ENCODE assay signal across 12 mouse cellular contexts in the genomic region with DNA sequence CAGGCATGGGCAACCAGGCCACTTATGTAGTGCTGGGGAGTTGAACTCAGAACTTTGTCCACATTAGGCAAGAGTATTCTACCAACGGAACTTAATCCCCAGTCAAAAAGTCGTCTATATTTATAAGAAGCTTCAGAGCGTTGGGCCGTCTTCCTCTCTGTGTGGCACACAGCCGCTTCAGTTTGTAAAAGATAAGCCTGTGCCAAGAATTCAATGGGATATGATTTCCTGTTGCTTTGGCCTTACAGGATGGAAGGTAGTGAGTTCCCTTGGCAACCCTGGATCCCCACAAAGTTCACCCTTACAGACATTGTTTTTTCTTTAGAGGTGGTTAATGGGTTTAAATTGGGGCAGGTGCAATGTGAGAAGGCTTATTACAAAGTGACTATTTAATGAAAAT. TPM values are rescaled to one million over a fixed set of nuclear protein-coding genes. Genes with fewer than 3 reads are reported as not detected.
A peak's percentile ranks its signal among the peaks of the same experiment; 100 is the strongest.
DNase-seq lines count a peak whose midpoint lies in the region; ATAC-seq lines count a peak whose summit lies in the region.
"Had no signal": no experiment of that assay in that cellular context is flagged by ENCODE, and none has a peak within 500 bp of the region (broad histone marks: within the 10 kb centered on the region; RNA-seq: fewer than 3 reads in every experiment).

No protein-coding gene starts in this region.

- H3K4me2 ChIP-seq in kidney, embryonic 16.5 days (replicated peaks; ENCODE audit: low read depth, low read length) = no peak overlapping the region
- no peak overlapping the region for H3K4me2 ChIP-seq in kidney, embryonic 14.5 days (replicated peaks; ENCODE audit: low read depth, low read length)
- no peak overlapping the region for H3K4me2 ChIP-seq in heart, embryonic 14.5 days (ENCODE audit: low read length)
- no peak overlapping the region for H3K4me2 ChIP-seq in stomach, embryonic 15.5 days
- no peak overlapping the region for H3K4me2 ChIP-seq in intestine, embryonic 16.5 days (ENCODE audit: low read depth, low read length)
- no peak overlapping the region for H3K4me2 ChIP-seq in hindbrain, embryonic 13.5 days
- H3K4me2 ChIP-seq: liver, embryonic 15.5 days had no signal

- no peak overlapping the region for H3K4me3 ChIP-seq in kidney, embryonic 16.5 days (ENCODE audit: low read length)
- no peak overlapping the region for H3K4me3 ChIP-seq in kidney, embryonic 14.5 days (ENCODE audit: low read length)
- H3K4me3 ChIP-seq in heart, embryonic 14.5 days (ENCODE audit: control insufficient read depth in 1 of 2, insufficient read depth in 1 of 2, low read depth in 1 of 2, low read length in 2 of 2) = no peak overlapping the region
- no peak overlapping the region for H3K4me3 ChIP-seq in stomach, embryonic 15.5 days (replicated peaks)
- no peak overlapping the region for H3K4me3 ChIP-seq in intestine, embryonic 16.5 days (ENCODE audit: low read length)
- no peak overlapping the region for H3K4me3 ChIP-seq in hindbrain, embryonic 13.5 days
- H3K4me3 ChIP-seq: hindbrain, embryonic 10.5 days; liver, embryonic 15.5 days had no signal

- ATAC-seq in kidney, embryonic 16.5 days (ENCODE audit: low FRiP score, low TSS enrichment) = no peak
- ATAC-seq in kidney, embryonic 14.5 days (ENCODE audit: low FRiP score, low TSS enrichment) = no peak
- no peak for ATAC-seq in heart, embryonic 14.5 days (ENCODE audit: insufficient number of reproducible peaks, insufficient read depth, low FRiP score, low read depth)
- ATAC-seq in stomach, embryonic 15.5 days (ENCODE audit: insufficient read depth, low FRiP score, low read depth) = peak; percentile 27; the same call in 1 of the 2 replicates
- ATAC-seq in intestine, embryonic 16.5 days = no peak
- ATAC-seq in hindbrain, embryonic 13.5 days (ENCODE audit: low FRiP score) = no peak

- H3K27me3 ChIP-seq in kidney, embryonic 16.5 days (ENCODE audit: insufficient read depth, low read length) = no peaks in the 10 kb centered on the region
- no peaks in the 10 kb centered on the region for H3K27me3 ChIP-seq in kidney, embryonic 14.5 days (ENCODE audit: control insufficient read depth, insufficient read depth, low read length)
- H3K27me3 ChIP-seq in heart, embryonic 14.5 days (ENCODE audit: control insufficient read depth, insufficient read depth, low read length) = no peaks in the 10 kb centered on the region
- H3K27me3 ChIP-seq in stomach, embryonic 15.5 days (replicated peaks) = no peaks in the 10 kb centered on the region
- no peaks in the 10 kb centered on the region for H3K27me3 ChIP-seq in intestine, embryonic 16.5 days (replicated peaks; ENCODE audit: control insufficient read depth, insufficient read depth, low read length)
- H3K27me3 ChIP-seq in hindbrain, embryonic 13.5 days = no peaks in the 10 kb centered on the region
- H3K27me3 ChIP-seq: CH12.LX; liver, embryonic 15.5 days had no signal

- H3K9me3 ChIP-seq in kidney, embryonic 16.5 days (ENCODE audit: low read length) = no peaks in the 10 kb centered on the region
- no peaks in the 10 kb centered on the region for H3K9me3 ChIP-seq in kidney, embryonic 14.5 days (ENCODE audit: control insufficient read depth, low read length)
- no peaks in the 10 kb centered on the region for H3K9me3 ChIP-seq in heart, embryonic 14.5 days (ENCODE audit: control insufficient read depth, low read length)
- H3K9me3 ChIP-seq in stomach, embryonic 15.5 days = no peaks in the 10 kb centered on the region
- no peaks in the 10 kb centered on the region for H3K9me3 ChIP-seq in intestine, embryonic 16.5 days (ENCODE audit: control insufficient read depth, low read length)
- no peaks in the 10 kb centered on the region for H3K9me3 ChIP-seq in hindbrain, embryonic 13.5 days
- H3K9me3 ChIP-seq: hindbrain, embryonic 10.5 days; liver, embryonic 15.5 days had no signal

- peak; percentile 36 to 74 for DNase-seq in lung, adult 18-20 months
- DNase-seq: adrenal gland, postnatal 25 days; cerebellum, adult 11-12 months had no signal

- no peak overlapping the region for H3K9ac ChIP-seq in kidney, embryonic 16.5 days (replicated peaks; ENCODE audit: low read length)
- H3K9ac ChIP-seq in kidney, embryonic 14.5 days (ENCODE audit: low read depth, low read length) = no peak overlapping the region
- no peak overlapping the region for H3K9ac ChIP-seq in heart, embryonic 14.5 days (ENCODE audit: low read length)
- no peak overlapping the region for H3K9ac ChIP-seq in stomach, embryonic 15.5 days
- H3K9ac ChIP-seq in intestine, embryonic 16.5 days (ENCODE audit: low read depth, low read length) = no peak overlapping the region
- no peak overlapping the region for H3K9ac ChIP-seq in hindbrain, embryonic 13.5 days
- H3K9ac ChIP-seq: liver, embryonic 15.5 days had no signal

- peaks cover 7% of the 10 kb centered on the region; the same call in 1 of the 2 replicates for H3K4me1 ChIP-seq in kidney, embryonic 16.5 days (ENCODE audit: insufficient read depth, low read length)
- no peaks in the 10 kb centered on the region for H3K4me1 ChIP-seq in kidney, embryonic 14.5 days (ENCODE audit: control insufficient read depth, insufficient read depth, low read length)
- H3K4me1 ChIP-seq in heart, embryonic 14.5 days (ENCODE audit: control insufficient read depth in 2 of 2, insufficient read depth in 2 of 2, low read length in 2 of 2) = peaks cover 10 to 17% of the 10 kb centered on the region in 2 experiments
- peaks cover 5% of the 10 kb centered on the region; the same call in 1 of the 2 replicates for H3K4me1 ChIP-seq in stomach, embryonic 15.5 days
- H3K4me1 ChIP-seq in intestine, embryonic 16.5 days (ENCODE audit: control insufficient read depth, insufficient read depth, low read length) = no peaks in the 10 kb centered on the region; the same call in 1 of the 2 replicates
- 0 out of 2 replicates have a peak, but pooled peaks cover 9% of the 10 kb centered on the region for H3K4me1 ChIP-seq in hindbrain, embryonic 13.5 days (replicated peaks)

- H3K36me3 ChIP-seq in kidney, embryonic 16.5 days (ENCODE audit: insufficient read depth, low read length) = 0 out of 2 replicates have a peak, but pooled peaks cover 11% of the 10 kb centered on the region
- H3K36me3 ChIP-seq in kidney, embryonic 14.5 days (ENCODE audit: control insufficient read depth, insufficient read depth, low read length) = peaks cover 7% of the 10 kb centered on the region; the same call in 1 of the 2 replicates
- H3K36me3 ChIP-seq in heart, embryonic 14.5 days (ENCODE audit: control insufficient read depth, insufficient read depth, low read length) = peaks cover 26% of the 10 kb centered on the region
- H3K36me3 ChIP-seq in stomach, embryonic 15.5 days = no peaks in the 10 kb centered on the region
- H3K36me3 ChIP-seq in intestine, embryonic 16.5 days (ENCODE audit: control insufficient read depth, insufficient read depth, low read length) = no peaks in the 10 kb centered on the region
- peaks cover 11% of the 10 kb centered on the region; the same call in 1 of the 2 replicates for H3K36me3 ChIP-seq in hindbrain, embryonic 13.5 days

- peak overlapping the region; percentile 61 for H3K27ac ChIP-seq in kidney, embryonic 16.5 days (ENCODE audit: low read length)
- no peak overlapping the region for H3K27ac ChIP-seq in kidney, embryonic 14.5 days (ENCODE audit: low read depth, low read length)
- H3K27ac ChIP-seq in heart, embryonic 14.5 days (replicated peaks in 1 of 2; ENCODE audit: control insufficient read depth in 1 of 2, insufficient read depth in 1 of 2, low read depth in 2 of 2, low read length in 2 of 2) = peak overlapping the region; percentile 24 to 25; a peak in 2 of 4 replicates
- H3K27ac ChIP-seq in stomach, embryonic 15.5 days = peak overlapping the region; percentile 44; the same call in 1 of the 2 replicates
- no peak overlapping the region for H3K27ac ChIP-seq in intestine, embryonic 16.5 days (ENCODE audit: low read length)
- no peak overlapping the region for H3K27ac ChIP-seq in hindbrain, embryonic 13.5 days
- H3K27ac ChIP-seq: hindbrain, embryonic 10.5 days; liver, embryonic 15.5 days had no signal

- WGBS in kidney, embryonic 16.5 days = 64% methylated on average over 5 of the region's 5 CpGs
- WGBS in kidney, embryonic 14.5 days = 76% methylated on average over 5 of the region's 5 CpGs
- 5% methylated on average over 5 of the region's 5 CpGs for WGBS in heart, embryonic 14.5 days
- 44% methylated on average over 5 of the region's 5 CpGs for WGBS in stomach, embryonic 15.5 days
- WGBS in intestine, embryonic 16.5 days = 60% methylated on average over 5 of the region's 5 CpGs
- 86% methylated on average over 5 of the region's 5 CpGs for WGBS in hindbrain, embryonic 13.5 days

RNA-seq across cellular contexts. Expression of gene Fxn, which starts 22.0 kb away (rescaled TPM):
- polyA plus RNA-seq in kidney, embryonic 16.5 days (2015; fragmentation: Nextera tagmentation; extraction: Ambion mirVana) = 54.6 and 59.1 TPM in 2 replicates
- polyA plus RNA-seq in kidney, embryonic 14.5 days (2014; fragmentation: Nextera tagmentation; extraction: Ambion mirVana) = 57.8 and 62.0 TPM in 2 replicates
- 60.4 and 64.6 TPM in 2 replicates for polyA plus RNA-seq in heart, embryonic 14.5 days (2014; fragmentation: Nextera tagmentation; extraction: Ambion mirVana)
- 39.3 and 44.3 TPM in 2 replicates for polyA plus RNA-seq in stomach, embryonic 15.5 days (2015; fragmentation: Nextera tagmentation; extraction: Ambion mirVana)
- polyA plus RNA-seq in intestine, embryonic 16.5 days (2015; fragmentation: Nextera tagmentation; extraction: Ambion mirVana) = 34.1 and 37.6 TPM in 2 replicates
- polyA plus RNA-seq in hindbrain, embryonic 13.5 days (2015; fragmentation: Nextera tagmentation; extraction: Ambion mirVana) = 39.2 and 41.9 TPM in 2 replicates

RNA-seq across cellular contexts. Expression of gene Tjp2, which starts 33.5 kb away (rescaled TPM):
- 31.0 and 33.2 TPM in 2 replicates for polyA plus RNA-seq in kidney, embryonic 16.5 days (2015; fragmentation: Nextera tagmentation; extraction: Ambion mirVana)
- 18.3 and 34.9 TPM in 2 replicates for polyA plus RNA-seq in kidney, embryonic 14.5 days (2014; fragmentation: Nextera tagmentation; extraction: Ambion mirVana)
- polyA plus RNA-seq in heart, embryonic 14.5 days (2014; fragmentation: Nextera tagmentation; extraction: Ambion mirVana) = 22.7 and 23.2 TPM in 2 replicates
- polyA plus RNA-seq in stomach, embryonic 15.5 days (2015; fragmentation: Nextera tagmentation; extraction: Ambion mirVana) = 34.5 and 39.2 TPM in 2 replicates
- 33.0 and 40.2 TPM in 2 replicates for polyA plus RNA-seq in intestine, embryonic 16.5 days (2015; fragmentation: Nextera tagmentation; extraction: Ambion mirVana)
- 12.1 and 12.4 TPM in 2 replicates for polyA plus RNA-seq in hindbrain, embryonic 13.5 days (2015; fragmentation: Nextera tagmentation; extraction: Ambion mirVana)

Comparison
In these comparisons a context has a peak if more than half of its experiments do, and no peak if none do; other contexts are left out.
1. H3K27ac ChIP-seq: peak in kidney, embryonic 16.5 days (single experiment), heart, embryonic 14.5 days (2 of 2) and stomach, embryonic 15.5 days (single experiment); none in kidney, embryonic 14.5 days (single experiment), intestine, embryonic 16.5 days (single experiment) and hindbrain, embryonic 13.5 days (single experiment).